Mouse (Mus musculus) olfactory bulb, adult 2 months (tissue): Measurements from ENCODE around the gene Fbxo45. TPM values are rescaled to one million over a fixed set of nuclear protein-coding genes. Genes with fewer than 3 reads are reported as not detected.
"Not testable (repeated sequence)": the region's sequence is repeated elsewhere in the genome, so short reads cannot be mapped to it uniquely, and the experiment has no call there.

ENCODE experiments used
- H3K27ac ChIP-seq: fragments of 200-500 bp; 2 replicates; pipeline ENCODE4 v1.5.1; 2012; ENCODE audit warnings: low read depth, low read length; ENCODE audit not compliant: insufficient read depth
- H3K4me1 ChIP-seq: fragments of 200-500 bp; 2 replicates; pipeline ENCODE4 v1.6.1; 2012; ENCODE audit warnings: low read length; ENCODE audit not compliant: control insufficient read depth, insufficient read depth
- H3K4me3 ChIP-seq: fragments of 200-500 bp; 2 replicates; pipeline ENCODE4 v1.5.1; 2012; ENCODE audit warnings: mild to moderate bottlenecking, low read depth, low read length, moderate library complexity; ENCODE audit not compliant: insufficient read depth
- CTCF ChIP-seq: fragments of 200-500 bp; IDR thresholded peaks from 2 replicates; pipeline ENCODE4 v1.5.1; 2012; ENCODE audit warnings: low read depth, mild to moderate bottlenecking, low read length, moderate library complexity; ENCODE audit not compliant: insufficient read depth
- POLR2A ChIP-seq: fragments of 200-500 bp; IDR thresholded peaks from 2 replicates; pipeline ENCODE4 v1.6.1; 2012; ENCODE audit warnings: mild to moderate bottlenecking, low read depth, low read length, moderate library complexity; ENCODE audit not compliant: insufficient read depth
- WGBS: fragments of 180-500 bp; shearing (Covaris S2); methylation state at CpG from one replicate; pipeline ENCODE4 v1.1.7; 2018; 5-methylcytosine and 5-hydroxymethylcytosine counted together
- polyA plus RNA-seq: library from polyadenylated mRNA; stranded (reverse); fragments of >200 nt; gene quantifications from 2 replicates; pipeline ENCODE4 v1.2.4, GENCODE M21; 2012; ENCODE audit warnings: low replicate concordance; ENCODE audit not compliant: missing spikeins, insufficient read depth, insufficient read length

Gene Fbxo45
- polyA plus RNA-seq, 1 experiment = not detected

GRCm38 (mm10) chr16:32271291-32271690 lies 24.3 kb upstream of the Fbxo45 start, which contains the start of gene Smco1:
Gene Smco1, plus strand, starts transcription at chr16:32271468.
- Histone ChIP-seq H3K27ac (no peak within 1 kb of the TSS), H3K4me3 (no peak within 1 kb of the TSS), H3K4me1 (no peaks in the 10 kb centered on the region)
- TF ChIP-seq CTCF (no peak), POLR2A (no peak)
- WGBS = 87% methylated on average over 11 of the region's 11 CpGs

GRCm38 (mm10) chr16:32264225-32264624 lies 17.3 kb upstream of the Fbxo45 start:
- H3K27ac ChIP-seq, H3K4me1 ChIP-seq, H3K4me3 ChIP-seq: not testable (repeated sequence)
- 93% methylated on average over 2 of the region's 2 CpGs for WGBS

GRCm38 (mm10) chr16:32246351-32246791 lies 587 bp downstream of the Fbxo45 start:
- 7% methylated on average over 41 of the region's 41 CpGs for WGBS
- peaks cover 5% of the 10 kb centered on the region for H3K4me1 ChIP-seq
- H3K4me3 ChIP-seq = peak overlapping the region; percentile 98
- peak overlapping the region; percentile 58; the same call in 1 of the 2 replicates for H3K27ac ChIP-seq
- TF ChIP-seq POLR2A (no peak), CTCF (no peak)

- 90% methylated on average over 3 of the region's 3 CpGs for WGBS
- peaks cover 5% of the 10 kb centered on the region for H3K4me1 ChIP-seq
- no peak for TF ChIP-seq POLR2A
- TF ChIP-seq CTCF = no peak
- H3K4me3 ChIP-seq = no peak overlapping the region
- no peak overlapping the region for H3K27ac ChIP-seq
Measured at GRCm38 (mm10) chr16:32243901-32244300, 3.1 kb downstream of the Fbxo45 start.

GRCm38 (mm10) chr16:32239428-32240312 lies 7.3 kb downstream of the Fbxo45 start:
- Histone ChIP-seq H3K4me1 (0 out of 2 replicates have a peak, but pooled peaks cover 2% of the 10 kb centered on the region), H3K4me3 (no peak overlapping the region), H3K27ac (no peak overlapping the region)
- whole genome bisulfite sequencing = 89% methylated on average over 2 of the region's 2 CpGs
- TF ChIP-seq POLR2A (no peak), CTCF (no peak)

GRCm38 (mm10) chr16:32237930-32238680 lies 8.9 kb downstream of the Fbxo45 start:
- 0 out of 2 replicates have a peak, but pooled peaks cover 2% of the 10 kb centered on the region for H3K4me1 ChIP-seq
- no peak overlapping the region for H3K4me3 ChIP-seq
- 86% methylated on average over 19 of the region's 19 CpGs for WGBS
- H3K27ac ChIP-seq = no peak overlapping the region
- TF ChIP-seq CTCF = no peak
- no peak for TF ChIP-seq POLR2A

GRCm38 (mm10) chr16:32232050-32232449 lies 14.9 kb downstream of the Fbxo45 start:
- H3K4me3 ChIP-seq, H3K27ac ChIP-seq, H3K4me1 ChIP-seq: not testable (repeated sequence)
- WGBS = 68% methylated on average over 3 of the region's 3 CpGs

- Histone ChIP-seq H3K4me1 (no peaks in the 10 kb centered on the region), H3K4me3 (no peak overlapping the region), H3K27ac (no peak overlapping the region)
- TF ChIP-seq POLR2A (no peak), CTCF (no peak)
Measured at GRCm38 (mm10) chr16:32222399-32222798, 24.6 kb downstream of the Fbxo45 start.

- H3K4me3 ChIP-seq = no peak overlapping the region
- no peak overlapping the region for H3K27ac ChIP-seq
- H3K4me1 ChIP-seq = no peaks in the 10 kb centered on the region
- TF ChIP-seq CTCF (no peak), POLR2A (no peak)
- WGBS = 86% methylated on average over 4 of the region's 4 CpGs
Measured at GRCm38 (mm10) chr16:32221803-32222202, 25.2 kb downstream of the Fbxo45 start.
